Mouse (Mus musculus) kidney, embryonic 16.5 days (tissue): ENCODE data around the gene Zfp213. TPM values are rescaled to one million over a fixed set of nuclear protein-coding genes. Genes with fewer than 3 reads are reported as not detected.
"Not testable (repeated sequence)": the region's sequence is repeated elsewhere in the genome, so short reads cannot be mapped to it uniquely, and the experiment has no call there.

Experiments
- ATAC-seq: fragments of 200-750 bp; cut with Nextera tagmentation; 2 replicates; pipeline ENCODE4 v1.8.0; 2017; ENCODE audit warnings: moderate TSS enrichment; ENCODE audit not compliant: low FRiP score, low TSS enrichment
- H3K27ac ChIP-seq: fragments of 300-500 bp; sonication (generic); 2 replicates; pipeline ENCODE4 v1.5.1; 2014; ENCODE audit warnings: low read length
- H3K27me3 ChIP-seq: fragments of 300-500 bp; sonication (generic); 2 replicates; pipeline ENCODE4 v1.6.1; 2014; ENCODE audit warnings: low read length, control low read depth, mixed read lengths; ENCODE audit not compliant: insufficient read depth
- H3K36me3 ChIP-seq: fragments of 300-500 bp; sonication (generic); 2 replicates; pipeline ENCODE4 v1.6.1; 2014; ENCODE audit warnings: low read length, control low read depth, mixed read lengths; ENCODE audit not compliant: insufficient read depth
- H3K4me1 ChIP-seq: fragments of 300-500 bp; sonication (generic); 2 replicates; pipeline ENCODE4 v1.6.1; 2014; ENCODE audit warnings: low read length, control low read depth, mixed read lengths; ENCODE audit not compliant: insufficient read depth
- H3K4me2 ChIP-seq: fragments of 300-500 bp; sonication (generic); replicated peaks from 2 replicates; pipeline ENCODE4 v1.6.1; 2014; ENCODE audit warnings: low read depth, low read length
- H3K4me3 ChIP-seq: fragments of 300-500 bp; sonication (generic); 2 replicates; pipeline ENCODE4 v1.5.1; 2014; ENCODE audit warnings: mild to moderate bottlenecking, low read length
- H3K9ac ChIP-seq: fragments of 300-500 bp; sonication (generic); replicated peaks from 2 replicates; pipeline ENCODE4 v1.6.1; 2014; ENCODE audit warnings: low read length
- H3K9me3 ChIP-seq: fragments of 300-500 bp; sonication (generic); 2 replicates; pipeline ENCODE4 v1.6.1; 2016; ENCODE audit warnings: low read length, control low read depth
- WGBS: fragments of 180-500 bp; shearing (Covaris S2); extraction: QIAGEN DNeasy Blood & Tissue Kit; methylation state at CpG from one replicate; pipeline ENCODE4 v1.1.7; 2014; 5-methylcytosine and 5-hydroxymethylcytosine counted together
- polyA plus RNA-seq: library from polyadenylated mRNA; unstranded; fragments of >200 nt; fragmentation: Nextera tagmentation; extraction: Ambion mirVana; gene quantifications from 2 replicates; pipeline ENCODE4 v1.2.1, GENCODE M21; 2015

The Zfp213 gene
- polyA plus RNA-seq, 1 experiment from 2014 or later: 24.1 TPM

DNA sequence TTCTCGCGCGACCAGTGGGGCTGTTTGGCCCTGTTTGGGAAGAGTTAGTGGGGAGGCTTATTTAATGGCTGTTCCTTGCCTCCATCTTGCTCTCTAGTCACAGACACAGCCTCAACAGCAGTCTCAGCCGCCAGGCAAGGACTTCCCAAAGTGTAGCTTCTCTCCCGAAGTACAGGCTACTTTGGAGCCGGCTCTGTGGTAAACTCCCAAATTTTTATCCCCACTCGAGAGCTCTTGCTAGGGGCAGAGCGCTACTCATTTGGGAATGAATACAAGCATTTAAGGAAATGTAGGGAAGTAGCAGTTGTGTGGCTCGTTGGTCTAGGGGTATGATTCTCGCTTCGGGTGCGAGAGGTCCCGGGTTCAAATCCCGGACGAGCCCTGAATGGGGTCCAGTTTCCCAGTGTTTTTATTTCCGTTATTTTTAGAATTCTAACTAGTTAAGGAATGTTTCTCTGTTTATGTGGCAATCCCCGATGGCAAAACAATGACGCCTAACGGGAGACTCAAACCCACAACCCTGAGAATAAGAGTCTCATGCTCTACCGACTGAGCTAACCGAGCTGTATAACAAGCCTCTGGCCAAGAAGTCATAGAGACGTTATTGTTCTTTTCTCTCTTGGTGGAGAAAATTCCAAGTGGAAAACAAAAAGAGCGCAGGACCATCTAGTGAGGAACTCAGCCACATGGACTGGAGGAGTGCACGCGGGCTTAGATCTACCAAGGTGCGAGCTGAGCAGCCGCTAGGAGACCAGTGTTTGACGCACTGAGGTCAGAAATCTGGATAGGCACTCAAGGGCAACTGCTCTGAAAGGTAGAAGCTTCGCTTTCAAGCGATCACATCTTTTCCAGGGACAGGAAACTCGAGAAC, 23.2 kb downstream of the Zfp213 start:
- H3K4me1 ChIP-seq: peaks cover 22% of the 10 kb centered on the region
- H3K4me3 ChIP-seq: peak overlapping the region; percentile 26
- H3K4me2 ChIP-seq: peak overlapping the region; percentile 33
- no peaks in the 10 kb centered on the region for H3K36me3 ChIP-seq
- ATAC-seq: peak; percentile 13; the same call in 1 of the 2 replicates
- no peak overlapping the region for H3K9ac ChIP-seq
- H3K9me3 ChIP-seq: no peaks in the 10 kb centered on the region
- H3K27me3 ChIP-seq: peaks cover 28% of the 10 kb centered on the region
- WGBS: 15% methylated on average over 31 of the region's 31 CpGs
- H3K27ac ChIP-seq: no peak overlapping the region

DNA sequence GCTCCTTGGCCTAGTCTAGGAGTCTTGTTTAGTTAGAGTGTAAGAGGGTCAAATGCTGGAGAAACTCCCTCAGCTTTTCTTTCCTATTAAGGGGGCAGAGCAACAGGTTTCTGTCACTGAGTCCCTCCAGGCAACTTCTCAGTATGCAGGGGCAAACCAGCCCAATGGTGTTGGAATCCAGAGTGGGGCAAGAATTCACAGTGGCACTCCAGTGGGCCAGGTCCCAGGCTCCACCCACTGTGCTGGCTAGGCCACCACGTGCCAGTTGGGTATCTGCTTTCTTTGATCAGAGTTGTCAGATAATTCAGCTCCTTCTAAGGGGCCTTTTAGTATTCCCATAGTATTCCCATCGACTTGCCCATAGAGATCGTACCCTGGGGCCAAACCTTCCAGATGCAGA, 23.9 kb downstream of the Zfp213 start:
- Histone ChIP-seq H3K9me3 (no peaks in the 10 kb centered on the region), H3K9ac (no peak overlapping the region), H3K27ac (no peak overlapping the region), H3K4me2 (no peak overlapping the region), H3K4me3 (no peak overlapping the region; the same call in 1 of the 2 replicates), H3K4me1 (peaks cover 22% of the 10 kb centered on the region), H3K27me3 (peaks cover 28% of the 10 kb centered on the region), H3K36me3 (no peaks in the 10 kb centered on the region)
- peak; percentile 9; the same call in 1 of the 2 replicates for ATAC-seq
- WGBS: 33% methylated on average over 3 of the region's 3 CpGs

GRCm38 (mm10) chr17:23539608-23540007, 24.4 kb downstream of the Zfp213 start:
- Histone ChIP-seq H3K27ac (no peak overlapping the region), H3K36me3 (no peaks in the 10 kb centered on the region), H3K9me3 (no peaks in the 10 kb centered on the region), H3K27me3 (peaks cover 28% of the 10 kb centered on the region), H3K4me3 (no peak overlapping the region), H3K4me1 (peaks cover 22% of the 10 kb centered on the region), H3K4me2 (no peak overlapping the region), H3K9ac (no peak overlapping the region)
- ATAC-seq: no peak
- WGBS: 90% methylated on average over 5 of the region's 5 CpGs

GRCm38 (mm10) chr17:23538299-23539015, 25.6 kb downstream of the Zfp213 start:
- Histone ChIP-seq H3K9ac (no peak overlapping the region), H3K4me3 (peak overlapping the region; percentile 46), H3K4me2 (peak overlapping the region; percentile 65), H3K4me1 (peaks cover 25% of the 10 kb centered on the region), H3K9me3 (no peaks in the 10 kb centered on the region), H3K36me3 (no peaks in the 10 kb centered on the region), H3K27ac (no peak overlapping the region), H3K27me3 (peaks cover 35% of the 10 kb centered on the region)
- no peak for ATAC-seq
- WGBS: 17% methylated on average over 21 of the region's 21 CpGs

DNA sequence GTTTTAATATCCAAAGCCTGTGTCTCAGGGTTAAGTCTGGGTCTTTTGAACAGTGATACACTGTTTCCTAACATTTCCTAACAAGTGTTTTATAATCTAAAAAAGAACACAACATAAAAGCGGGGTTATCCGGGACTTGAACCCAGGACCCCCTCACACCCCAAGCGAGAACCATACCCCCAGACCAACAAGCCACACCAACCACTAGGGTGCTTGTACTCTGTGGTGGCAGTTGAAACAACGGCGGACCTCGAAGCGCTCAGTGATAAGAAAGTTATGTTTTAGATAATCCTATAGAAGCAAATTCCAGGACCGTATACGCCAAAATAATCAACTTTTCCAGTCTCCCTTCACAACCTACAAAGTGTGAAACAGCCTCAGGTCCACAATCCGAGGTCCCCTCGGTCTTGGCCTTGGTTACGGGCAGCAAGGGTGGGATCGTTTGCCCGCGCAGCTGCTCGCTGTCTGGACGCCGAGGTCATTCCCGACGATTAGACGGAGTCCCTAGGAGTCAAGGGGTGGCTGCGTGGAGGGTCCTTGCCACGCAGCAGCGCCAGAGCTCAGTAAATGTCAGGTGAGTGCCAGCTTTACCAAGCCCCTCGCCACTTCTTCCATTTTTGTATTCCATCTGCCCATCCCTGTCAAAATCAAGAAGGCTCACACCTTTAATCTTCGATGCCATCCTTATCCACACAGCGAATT, 26.3 kb downstream of the Zfp213 start:
- Histone ChIP-seq H3K36me3 (no peaks in the 10 kb centered on the region), H3K27me3 (peaks cover 35% of the 10 kb centered on the region), H3K9ac (no peak overlapping the region), H3K4me3 (peak overlapping the region; percentile 46), H3K4me2 (peak overlapping the region; percentile 65), H3K9me3 (no peaks in the 10 kb centered on the region), H3K27ac (no peak overlapping the region), H3K4me1 (peaks cover 22% of the 10 kb centered on the region)
- ATAC-seq: no peak
- WGBS: 6% methylated on average over 27 of the region's 27 CpGs

- not testable (repeated sequence) for H3K36me3 ChIP-seq, H3K27ac ChIP-seq, H3K9ac ChIP-seq, H3K9me3 ChIP-seq, ATAC-seq
- Histone ChIP-seq H3K4me2 (peak overlapping the region; percentile 37), H3K4me3 (peak overlapping the region; percentile 8), H3K27me3 (peaks cover 35% of the 10 kb centered on the region), H3K4me1 (peaks cover 14% of the 10 kb centered on the region; the same call in 1 of the 2 replicates)
- under 1% methylated on average over 16 of the region's 29 CpGs for WGBS
These were observed 28.8 kb downstream of the Zfp213 start for GRCm38 (mm10) chr17:23535046-23535788.

DNA sequence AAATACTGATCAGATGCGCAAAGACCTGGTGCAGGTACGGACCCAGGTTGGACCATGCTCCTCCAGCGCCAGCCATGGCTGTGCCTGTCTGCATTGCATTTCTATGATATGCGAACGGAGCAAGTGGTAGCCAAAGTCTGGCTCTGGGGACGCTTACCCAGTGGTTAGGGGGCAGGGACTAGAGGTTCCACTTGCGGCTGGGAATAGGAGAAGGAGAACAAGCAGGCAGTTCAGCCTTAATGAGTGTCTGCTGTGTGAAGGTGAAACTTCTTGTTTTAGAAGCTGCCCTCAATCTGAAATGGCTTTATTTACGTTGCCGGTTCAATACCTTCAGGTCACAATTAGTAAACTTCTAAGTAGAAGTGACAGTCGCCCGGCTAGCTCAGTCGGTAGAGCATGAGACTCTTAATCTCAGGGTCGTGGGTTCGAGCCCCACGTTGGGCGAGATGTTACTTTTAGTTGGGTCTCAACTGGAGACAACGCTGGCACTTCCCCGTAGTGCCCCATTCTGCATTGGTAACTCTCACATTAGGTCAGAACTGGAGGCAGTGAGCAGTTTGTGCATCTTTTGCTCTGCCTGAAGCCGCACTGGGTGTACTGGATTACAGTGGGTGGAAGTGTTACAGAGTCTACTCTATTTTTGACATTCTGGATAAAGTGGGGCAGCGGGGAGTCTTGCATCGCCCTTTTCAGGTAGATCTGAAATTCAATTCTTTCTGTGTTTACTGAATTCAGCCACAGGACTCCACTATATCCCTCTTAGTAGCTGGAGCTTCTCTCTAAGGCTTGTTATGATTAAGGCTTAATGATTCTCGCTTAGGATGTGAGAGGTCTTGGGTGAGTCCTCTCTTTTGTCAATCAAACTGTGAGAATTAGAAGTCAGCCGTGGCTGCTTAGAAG, 30.2 kb downstream of the Zfp213 start:
- not testable (repeated sequence) for H3K36me3 ChIP-seq, H3K9me3 ChIP-seq, H3K27ac ChIP-seq, ATAC-seq, H3K9ac ChIP-seq, H3K4me2 ChIP-seq, H3K4me3 ChIP-seq
- WGBS: 9% methylated on average over 10 of the region's 23 CpGs
- peaks cover 26% of the 10 kb centered on the region for H3K27me3 ChIP-seq
- peaks cover 14% of the 10 kb centered on the region; the same call in 1 of the 2 replicates for H3K4me1 ChIP-seq

DNA sequence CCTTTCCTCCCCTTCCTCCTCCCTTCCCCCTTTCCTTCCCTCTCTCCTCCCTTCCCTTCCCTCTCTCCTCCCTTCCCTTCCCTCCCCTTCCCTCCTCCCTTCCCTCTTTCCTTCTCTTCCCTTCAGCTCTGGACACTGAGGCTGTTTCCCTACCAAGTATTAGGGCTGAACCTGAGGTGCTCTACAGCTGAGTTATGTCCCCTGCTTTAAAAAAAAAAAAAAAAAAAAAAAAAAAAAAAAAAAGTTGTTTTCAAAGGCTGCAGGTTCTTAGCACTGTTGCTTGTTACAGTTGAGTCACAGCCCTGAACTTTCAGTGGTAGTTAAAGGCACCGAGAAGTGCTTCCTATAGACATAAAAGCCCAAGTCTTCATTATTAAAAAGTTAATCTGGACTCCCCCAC, 32.6 kb downstream of the Zfp213 start:
- WGBS: 25% methylated on average over 1 of the region's 1 CpGs
- not testable (repeated sequence) for H3K4me1 ChIP-seq, H3K9ac ChIP-seq, H3K27me3 ChIP-seq, H3K9me3 ChIP-seq, H3K27ac ChIP-seq, ATAC-seq, H3K4me3 ChIP-seq, H3K4me2 ChIP-seq, H3K36me3 ChIP-seq
